In genomic region chr4:8987544-8988344, GRCm38 (mm10) we compare ENCODE assay signal across 12 mouse cellular contexts.
DNase-seq lines count a peak whose midpoint lies in the region; ATAC-seq lines count a peak whose summit lies in the region.
"Had no signal": no experiment of that assay in that cellular context is flagged by ENCODE, and none has a peak within 500 bp of the region (broad histone marks: within the 10 kb centered on the region; RNA-seq: fewer than 3 reads in every experiment).

No protein-coding gene starts in this region.

- peaks cover 40% of the 10 kb centered on the region for H3K4me1 ChIP-seq in heart, embryonic 10.5 days
- peaks cover 26% of the 10 kb centered on the region for H3K4me1 ChIP-seq in neural tube, embryonic 12.5 days

- H3K4me2 ChIP-seq in neural tube, embryonic 12.5 days (replicated peaks): no peak overlapping the region
- H3K4me2 ChIP-seq: heart, embryonic 15.5 days; lung, embryonic 14.5 days had no signal

- peak; percentile 35 for DNase-seq in heart, embryonic 10.5 days (ENCODE audit: low spot score)
- no peak for DNase-seq in heart, adult 8-10 months (ENCODE audit: low spot score)
- no peak for DNase-seq in neural tube, embryonic 10.5 days (ENCODE audit: extremely low spot score, low spot score)
- no peak for DNase-seq in cerebellum, adult 9-10 months
- no peak for DNase-seq in right cerebral cortex, postnatal 10 days (ENCODE audit: low spot score in 2 of 2)
- no peak for DNase-seq in gastrocnemius, adult 8-10 months (ENCODE audit: low spot score in 2 of 2)
- DNase-seq: cerebellum, postnatal 36 days had no signal

- H3K27me3 ChIP-seq in heart, embryonic 10.5 days (ENCODE audit: insufficient read depth, poor library complexity, severe bottlenecking): no peaks in the 10 kb centered on the region
- H3K27me3 ChIP-seq in neural tube, embryonic 12.5 days (replicated peaks): no peaks in the 10 kb centered on the region
- H3K27me3 ChIP-seq: heart, embryonic 15.5 days had no signal

- no peaks in the 10 kb centered on the region for H3K9me3 ChIP-seq in heart, embryonic 10.5 days
- no peaks in the 10 kb centered on the region for H3K9me3 ChIP-seq in neural tube, embryonic 12.5 days
- H3K9me3 ChIP-seq: heart, embryonic 15.5 days had no signal

- no peak overlapping the region for H3K9ac ChIP-seq in neural tube, embryonic 12.5 days
- H3K9ac ChIP-seq: heart, embryonic 15.5 days; lung, embryonic 14.5 days had no signal

- H3K36me3 ChIP-seq in heart, embryonic 10.5 days: no peaks in the 10 kb centered on the region
- no peaks in the 10 kb centered on the region for H3K36me3 ChIP-seq in neural tube, embryonic 12.5 days
- H3K36me3 ChIP-seq: heart, embryonic 15.5 days had no signal

- H3K4me3 ChIP-seq in heart, embryonic 10.5 days: no peak overlapping the region
- H3K4me3 ChIP-seq in neural tube, embryonic 12.5 days: no peak overlapping the region
- H3K4me3 ChIP-seq: heart, embryonic 15.5 days had no signal

- peak overlapping the region; percentile 32 for H3K27ac ChIP-seq in heart, embryonic 10.5 days
- no peak overlapping the region for H3K27ac ChIP-seq in neural tube, embryonic 12.5 days
- H3K27ac ChIP-seq: heart, embryonic 15.5 days; kidney, postnatal 0 days had no signal

- WGBS in heart, embryonic 10.5 days: 69% methylated on average over 10 of the region's 10 CpGs
- 23% methylated on average over 10 of the region's 10 CpGs for WGBS in neural tube, embryonic 12.5 days

- peak; percentile 23; the same call in 1 of the 2 replicates for ATAC-seq in neural tube, embryonic 12.5 days (ENCODE audit: low FRiP score, low read depth)
- ATAC-seq in inflammation-experienced regulatory T-cells, adult 6 months: peak; percentile 46
